ENCODE assay signal across 8 mouse cellular contexts in genomic region chr17:34263068-34263467, GRCm38 (mm10). TPM values are rescaled to one million over a fixed set of nuclear protein-coding genes. Genes with fewer than 3 reads are reported as not detected.
DNase-seq lines count a peak whose midpoint lies in the region; ATAC-seq and TF ChIP-seq lines count a peak whose summit lies in the region.

No protein-coding gene starts in this region.

- 0 out of 2 replicates have a peak, but pooled peaks cover 5% of the 10 kb centered on the region for H3K27me3 ChIP-seq in ES-Bruce4 (ENCODE audit: control insufficient read depth, insufficient read depth, low read length, poor library complexity, severe bottlenecking)
- peaks cover 60% of the 10 kb centered on the region for H3K27me3 ChIP-seq in forebrain, embryonic 12.5 days
- H3K27me3 ChIP-seq in liver, embryonic 16.5 days (ENCODE audit: control insufficient read depth, insufficient read depth, low read depth, low read length), result peaks cover 28% of the 10 kb centered on the region
- peaks cover 34% of the 10 kb centered on the region for H3K27me3 ChIP-seq in neural tube, embryonic 13.5 days

- H3K4me1 ChIP-seq in ES-Bruce4 (ENCODE audit: control insufficient read depth, insufficient read depth, low read length), result no peaks in the 10 kb centered on the region
- peaks cover 20% of the 10 kb centered on the region for H3K4me1 ChIP-seq in forebrain, embryonic 12.5 days
- H3K4me1 ChIP-seq in liver, embryonic 16.5 days (ENCODE audit: control insufficient read depth, low read depth, low read length), result peaks cover 3% of the 10 kb centered on the region
- H3K4me1 ChIP-seq in neural tube, embryonic 13.5 days (replicated peaks), result peaks cover 28% of the 10 kb centered on the region

- TF ChIP-seq POLR2A in ES-Bruce4 (IDR thresholded peaks at IDR 0.05; ENCODE audit: insufficient read depth, low read length), result no peak

- TF ChIP-seq EP300 in ES-Bruce4 (IDR thresholded peaks at IDR 0.05; ENCODE audit: insufficient read depth, low read depth, low read length), result no peak

- intact Hi-C loops in heart, postnatal 25 days (cut with DNase I), result loop anchor here (5.0 kb wide), 1 partner anchor 44 kb away; the partner anchor contains the start of gene H2-Eb1

- no peak for TF ChIP-seq CTCF in ES-Bruce4 (IDR thresholded peaks at IDR 0.05; ENCODE audit: low read depth, low read length)

- peak; percentile 51 for DNase-seq in c-Kit-positive CD71-positive TER-119-negative erythroid progenitor cells, embryonic 14.5 days (ENCODE audit: low read depth)
- DNase-seq in heart, postnatal 25 days (ENCODE audit: low spot score), result peak; percentile 34
- DNase-seq in large intestine, adult 2 months (ENCODE audit: low read depth, low spot score), result peak; percentile 60
- DNase-seq in testis, postnatal 10 days (ENCODE audit: low spot score), result peak; percentile 74

- H3K9me3 ChIP-seq in ES-Bruce4 (replicated peaks; ENCODE audit: control insufficient read depth, insufficient read depth, low read length, poor library complexity, severe bottlenecking), result no peaks in the 10 kb centered on the region
- no peaks in the 10 kb centered on the region for H3K9me3 ChIP-seq in forebrain, embryonic 12.5 days
- H3K9me3 ChIP-seq in liver, embryonic 16.5 days (replicated peaks; ENCODE audit: control insufficient read depth, low read length), result no peaks in the 10 kb centered on the region
- no peaks in the 10 kb centered on the region for H3K9me3 ChIP-seq in neural tube, embryonic 13.5 days

- ATAC-seq in forebrain, embryonic 12.5 days (ENCODE audit: low FRiP score), result peak; percentile 74
- ATAC-seq in liver, embryonic 16.5 days (ENCODE audit: low read depth), result peak; percentile 66
- peak; percentile 70 for ATAC-seq in neural tube, embryonic 13.5 days (ENCODE audit: low read depth)

- WGBS in forebrain, embryonic 12.5 days, result under 1% methylated on average over 8 of the region's 8 CpGs
- 1% methylated on average over 8 of the region's 8 CpGs for WGBS in large intestine, adult 2 months
- WGBS in liver, embryonic 16.5 days (ENCODE audit: insufficient replicate concordance), result under 1% methylated on average over 8 of the region's 8 CpGs
- 3% methylated on average over 8 of the region's 8 CpGs for WGBS in neural tube, embryonic 13.5 days

- H3K4me3 ChIP-seq in ES-Bruce4 (ENCODE audit: low read depth, low read length), result peak overlapping the region; percentile 65
- H3K4me3 ChIP-seq in forebrain, embryonic 12.5 days (replicated peaks), result peak overlapping the region; percentile 53
- peak overlapping the region; percentile 54 for H3K4me3 ChIP-seq in liver, embryonic 16.5 days (ENCODE audit: low read depth, low read length)
- H3K4me3 ChIP-seq in neural tube, embryonic 13.5 days, result peak overlapping the region; percentile 50

- no peaks in the 10 kb centered on the region for H3K36me3 ChIP-seq in ES-Bruce4 (ENCODE audit: control insufficient read depth, insufficient read depth, low read length, poor library complexity, severe bottlenecking)
- H3K36me3 ChIP-seq in forebrain, embryonic 12.5 days (replicated peaks), result no peaks in the 10 kb centered on the region
- no peaks in the 10 kb centered on the region for H3K36me3 ChIP-seq in liver, embryonic 16.5 days (ENCODE audit: control insufficient read depth, insufficient read depth)
- H3K36me3 ChIP-seq in neural tube, embryonic 13.5 days, result no peaks in the 10 kb centered on the region

- peak overlapping the region; percentile 93 for H3K4me2 ChIP-seq in forebrain, embryonic 12.5 days
- H3K4me2 ChIP-seq in liver, embryonic 16.5 days (ENCODE audit: low read depth, low read length), result peak overlapping the region; percentile 63
- peak overlapping the region; percentile 96 for H3K4me2 ChIP-seq in neural tube, embryonic 13.5 days

- H3K9ac ChIP-seq in ES-Bruce4 (ENCODE audit: low read depth, poor library complexity, severe bottlenecking), result no peak overlapping the region
- H3K9ac ChIP-seq in forebrain, embryonic 12.5 days, result peak overlapping the region; percentile 39; the same call in 1 of the 2 replicates
- no peak overlapping the region; the same call in 1 of the 2 replicates for H3K9ac ChIP-seq in liver, embryonic 16.5 days (ENCODE audit: low read depth, low read length)
- 0 out of 2 replicates have a peak overlapping the region, but pooled peaks have one; percentile 38 for H3K9ac ChIP-seq in neural tube, embryonic 13.5 days

- no peak overlapping the region for H3K27ac ChIP-seq in ES-Bruce4 (ENCODE audit: insufficient read depth, low read length)
- H3K27ac ChIP-seq in forebrain, embryonic 12.5 days, result no peak overlapping the region
- H3K27ac ChIP-seq in liver, embryonic 16.5 days (ENCODE audit: low read length), result no peak overlapping the region
- H3K27ac ChIP-seq in neural tube, embryonic 13.5 days (replicated peaks), result no peak overlapping the region

RNA-seq across cellular contexts. Expression of gene H2-Ab1, which starts 5.6 kb away (rescaled TPM):
- 2.3 and 2.4 TPM in 2 replicates for polyA plus RNA-seq in ES-Bruce4 (2011; ENCODE audit: insufficient read depth, insufficient read length, low read depth, missing spikeins)
- 1.9 and 2.5 TPM in 2 replicates for polyA plus RNA-seq in forebrain, embryonic 12.5 days (2016; fragmentation: Nextera tagmentation; extraction: Ambion mirVana)
- 10 to 100 TPM in 1 of 2 experiments, 1 to 10 TPM in 1; 9.2 to 12.6 TPM for total RNA-seq in heart, postnatal 25 days (2021)
- polyA plus RNA-seq in large intestine, adult 2 months (2012; rRNA removed), result 3,098 and 3,636 TPM in 2 replicates
- 8.9 and 12.0 TPM in 2 replicates for polyA plus RNA-seq in liver, embryonic 16.5 days (2015; fragmentation: Nextera tagmentation; extraction: Ambion mirVana)
- 1.2 and 2.3 TPM in 2 replicates for polyA plus RNA-seq in neural tube, embryonic 13.5 days (2015; fragmentation: Nextera tagmentation; extraction: Ambion mirVana)

RNA-seq across cellular contexts. Expression of gene H2-Ob, which starts 24.4 kb away (rescaled TPM):
- not detected in 2 replicates for polyA plus RNA-seq in ES-Bruce4 (2011; ENCODE audit: insufficient read depth, insufficient read length, low read depth, missing spikeins)
- not detected in 2 replicates for polyA plus RNA-seq in forebrain, embryonic 12.5 days (2016; fragmentation: Nextera tagmentation; extraction: Ambion mirVana)
- total RNA-seq in heart, postnatal 25 days (2021), result 1 to 10 TPM in 1 of 2 experiments, under 1 TPM in 1; 0.70 to 1.5 TPM
- 25.1 and 30.6 TPM in 2 replicates for polyA plus RNA-seq in large intestine, adult 2 months (2012; rRNA removed)
- 0.44 and 0.54 TPM in 2 replicates for polyA plus RNA-seq in liver, embryonic 16.5 days (2015; fragmentation: Nextera tagmentation; extraction: Ambion mirVana)
- not detected in 2 replicates for polyA plus RNA-seq in neural tube, embryonic 13.5 days (2015; fragmentation: Nextera tagmentation; extraction: Ambion mirVana)

RNA-seq across cellular contexts. Expression of gene H2-Aa, which starts 24.6 kb away (rescaled TPM):
- not detected in 2 replicates for polyA plus RNA-seq in ES-Bruce4 (2011; ENCODE audit: insufficient read depth, insufficient read length, low read depth, missing spikeins)
- not detected in 2 replicates for polyA plus RNA-seq in forebrain, embryonic 12.5 days (2016; fragmentation: Nextera tagmentation; extraction: Ambion mirVana)
- total RNA-seq in heart, postnatal 25 days (2021), result 10 to 100 TPM; 13.9 to 14.3 TPM
- polyA plus RNA-seq in large intestine, adult 2 months (2012; rRNA removed), result 1,441 and 1,600 TPM in 2 replicates
- polyA plus RNA-seq in liver, embryonic 16.5 days (2015; fragmentation: Nextera tagmentation; extraction: Ambion mirVana), result 4.3 and 4.7 TPM in 2 replicates
- 0.36 and 0.63 TPM in 2 replicates for polyA plus RNA-seq in neural tube, embryonic 13.5 days (2015; fragmentation: Nextera tagmentation; extraction: Ambion mirVana)

RNA-seq across cellular contexts. Expression of gene H2-Eb1, which starts 42.6 kb away (rescaled TPM):
- polyA plus RNA-seq in ES-Bruce4 (2011; ENCODE audit: insufficient read depth, insufficient read length, low read depth, missing spikeins), result 2.8 and 4.6 TPM in 2 replicates
- polyA plus RNA-seq in forebrain, embryonic 12.5 days (2016; fragmentation: Nextera tagmentation; extraction: Ambion mirVana), result 1.1 and 1.2 TPM in 2 replicates
- 10 to 100 TPM; 13.4 to 14.8 TPM for total RNA-seq in heart, postnatal 25 days (2021)
- 665 and 730 TPM in 2 replicates for polyA plus RNA-seq in large intestine, adult 2 months (2012; rRNA removed)
- polyA plus RNA-seq in liver, embryonic 16.5 days (2015; fragmentation: Nextera tagmentation; extraction: Ambion mirVana), result 3.1 and 3.2 TPM in 2 replicates
- 2.8 and 2.9 TPM in 2 replicates for polyA plus RNA-seq in neural tube, embryonic 13.5 days (2015; fragmentation: Nextera tagmentation; extraction: Ambion mirVana)

RNA-seq across cellular contexts. Expression of gene Tap2, which starts 59.7 kb away (rescaled TPM):
- polyA plus RNA-seq in ES-Bruce4 (2011; ENCODE audit: insufficient read depth, insufficient read length, low read depth, missing spikeins), result 18.8 and 22.7 TPM in 2 replicates
- 0.47 and 1.1 TPM in 2 replicates for polyA plus RNA-seq in forebrain, embryonic 12.5 days (2016; fragmentation: Nextera tagmentation; extraction: Ambion mirVana)
- total RNA-seq in heart, postnatal 25 days (2021), result 10 to 100 TPM; 21.2 to 22.0 TPM
- polyA plus RNA-seq in large intestine, adult 2 months (2012; rRNA removed), result 44.9 and 56.5 TPM in 2 replicates
- 6.7 TPM in 2 replicates for polyA plus RNA-seq in liver, embryonic 16.5 days (2015; fragmentation: Nextera tagmentation; extraction: Ambion mirVana)
- 0.95 and 1.5 TPM in 2 replicates for polyA plus RNA-seq in neural tube, embryonic 13.5 days (2015; fragmentation: Nextera tagmentation; extraction: Ambion mirVana)

Comparison
In these comparisons a context has a peak if more than half of its experiments do, and no peak if none do; other contexts are left out.
1. H3K9ac ChIP-seq: peak in forebrain, embryonic 12.5 days (single experiment) and neural tube, embryonic 13.5 days (single experiment); none in ES-Bruce4 (single experiment) and liver, embryonic 16.5 days (single experiment).
2. RNA of gene H2-Ab1, which starts 5.6 kb away (polyA plus RNA-seq): 3,098 to 3,636 TPM in large intestine, adult 2 months; 8.9 to 12.0 TPM in liver, embryonic 16.5 days, 2.3 to 2.4 TPM in ES-Bruce4, 1.9 to 2.5 TPM in forebrain, embryonic 12.5 days and 1.2 to 2.3 TPM in neural tube, embryonic 13.5 days; every median in the first group is over 100 times any median in the second.
3. RNA of gene H2-Ob, which starts 24.4 kb away (polyA plus RNA-seq): 25.1 to 30.6 TPM in large intestine, adult 2 months; 0.44 to 0.54 TPM in liver, embryonic 16.5 days, not detected in ES-Bruce4, not detected in forebrain, embryonic 12.5 days and not detected in neural tube, embryonic 13.5 days; every median in the first group is over 10 times any median in the second.
4. RNA of gene H2-Aa, which starts 24.6 kb away (polyA plus RNA-seq): 1,441 to 1,600 TPM in large intestine, adult 2 months; 4.3 to 4.7 TPM in liver, embryonic 16.5 days, 0.36 to 0.63 TPM in neural tube, embryonic 13.5 days, not detected in forebrain, embryonic 12.5 days and not detected in ES-Bruce4; every median in the first group is over 100 times any median in the second.
5. Peak in every context shown above with its lines, with median percentiles within 50 percentile points of each other: H3K4me3 ChIP-seq, DNase-seq, ATAC-seq and H3K4me2 ChIP-seq.